Mouse (Mus musculus) forelimb bud, embryonic 11.5 days (tissue): ENCODE results near the gene Tbc1d10a.
A peak's percentile ranks its signal among the peaks of the same experiment; 100 is the strongest.

ENCODE experiments used
- DNase-seq: peaks from one replicate; pipeline ENCODE4 v3.0.0-alpha.2; 2012; ENCODE audit warnings: low read depth, low spot score

The Tbc1d10a gene

DNA sequence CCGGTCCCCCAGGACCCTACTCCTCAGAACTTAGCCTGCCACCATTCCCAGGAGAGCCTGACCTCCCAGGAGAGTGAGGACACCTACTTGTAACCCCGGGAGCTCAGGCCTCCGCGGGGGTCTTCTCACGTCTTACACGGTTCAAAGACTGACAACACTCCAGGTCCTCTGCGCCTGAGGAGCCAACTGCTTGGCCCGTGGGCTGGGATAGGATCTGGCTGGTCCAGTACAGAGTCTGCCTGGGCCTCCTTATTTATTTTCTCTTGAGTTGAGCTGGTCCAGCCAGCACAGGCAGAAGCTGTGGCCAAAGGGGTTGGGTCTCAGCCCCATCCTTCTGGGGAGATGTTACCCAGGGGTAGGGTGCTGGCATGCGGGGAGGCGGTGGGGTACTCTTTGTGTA lies 28.5 kb downstream of the Tbc1d10a start:
- DNase-seq = no peak

DNA sequence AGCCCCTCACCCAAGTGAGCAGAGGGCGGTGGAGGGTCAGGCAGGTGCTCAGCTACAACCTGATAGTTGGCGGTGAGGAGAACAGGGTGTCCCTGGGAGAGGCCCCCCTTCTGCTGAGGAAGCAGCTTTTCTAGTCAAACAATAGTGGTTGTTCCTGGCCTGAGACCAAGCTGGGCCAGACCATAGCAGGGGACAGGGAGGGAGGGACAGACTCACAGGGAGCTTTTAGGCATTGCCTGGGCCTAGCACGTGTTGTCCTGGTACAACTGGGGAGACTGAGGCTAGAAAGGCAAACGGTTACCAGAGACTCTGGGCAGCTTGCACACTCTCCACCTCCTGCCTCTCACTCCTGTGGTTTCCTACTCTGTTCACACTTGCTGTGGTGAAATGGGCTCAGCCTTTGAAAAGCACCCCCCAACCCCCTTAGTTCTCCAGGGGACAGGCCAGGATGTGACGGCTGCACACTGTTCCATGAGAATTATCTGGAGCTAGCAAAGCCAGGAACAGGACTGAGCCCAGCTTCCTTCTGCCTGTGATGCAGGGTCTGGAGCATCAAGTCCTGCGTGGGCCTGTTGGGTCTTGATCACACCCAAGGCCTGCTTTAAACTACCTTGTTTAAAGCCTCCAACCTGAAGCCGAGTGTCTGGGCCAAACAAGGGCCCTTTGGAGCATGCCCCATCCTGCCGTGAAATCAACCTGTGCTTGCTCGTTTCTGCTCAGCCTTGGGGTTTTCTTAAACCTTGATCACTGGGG lies 29.8 kb downstream of the Tbc1d10a start:
- no peak for DNase-seq

GRCm38 (mm10) chr11:4217914-4218629 lies 31.5 kb downstream of the Tbc1d10a start, which contains the start of gene Castor1:
Gene Castor1 (plus strand): TSS chr11:4218225.
- peak; percentile 64 for DNase-seq

DNA sequence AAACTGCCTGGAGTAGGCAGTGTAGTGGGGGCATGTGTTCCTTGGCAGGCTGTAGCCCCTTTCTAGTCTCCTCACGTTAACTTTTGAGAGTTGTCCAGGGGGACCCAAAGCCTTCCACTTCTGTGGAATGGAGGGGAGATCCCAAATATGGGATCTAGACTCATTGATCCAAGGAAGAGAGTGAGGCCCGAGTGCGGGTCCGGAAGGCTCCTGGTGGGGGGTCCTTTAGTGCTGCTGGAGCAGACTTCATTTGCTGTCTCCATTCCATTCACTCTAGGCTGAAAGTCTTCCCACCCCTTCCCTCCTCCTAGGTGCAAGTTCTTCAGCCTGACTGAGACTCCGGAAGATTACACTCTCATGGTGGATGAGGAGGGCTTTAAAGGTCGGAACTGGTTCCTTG lies 32.0 kb downstream of the Tbc1d10a start:
- no peak for DNase-seq

GRCm38 (mm10) chr11:4219317-4219751 lies 32.7 kb downstream of the Tbc1d10a start:
- DNase-seq = peak; percentile 53

DNA sequence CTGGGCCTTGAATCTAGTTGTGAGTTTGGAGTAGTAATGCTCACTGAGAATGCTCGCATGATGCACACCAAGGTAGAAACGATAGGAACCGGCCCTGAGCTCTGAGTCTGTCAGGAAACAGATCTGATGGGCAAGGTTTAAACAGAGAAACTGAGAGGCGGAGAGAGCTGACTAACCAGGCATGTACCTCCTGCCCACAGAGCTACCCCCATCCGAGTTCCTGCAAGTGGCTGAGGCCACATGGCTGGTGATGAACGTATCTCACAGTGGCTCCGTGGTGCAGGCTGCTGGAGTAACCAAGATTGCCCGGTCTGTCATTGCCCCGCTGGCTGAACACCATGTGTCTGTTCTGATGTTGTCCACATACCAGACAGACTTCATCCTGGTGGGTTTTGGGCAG lies 33.3 kb downstream of the Tbc1d10a start:
- no peak for DNase-seq

GRCm38 (mm10) chr11:4220443-4221400 lies 34.1 kb downstream of the Tbc1d10a start:
- DNase-seq = peak; percentile 53

DNA sequence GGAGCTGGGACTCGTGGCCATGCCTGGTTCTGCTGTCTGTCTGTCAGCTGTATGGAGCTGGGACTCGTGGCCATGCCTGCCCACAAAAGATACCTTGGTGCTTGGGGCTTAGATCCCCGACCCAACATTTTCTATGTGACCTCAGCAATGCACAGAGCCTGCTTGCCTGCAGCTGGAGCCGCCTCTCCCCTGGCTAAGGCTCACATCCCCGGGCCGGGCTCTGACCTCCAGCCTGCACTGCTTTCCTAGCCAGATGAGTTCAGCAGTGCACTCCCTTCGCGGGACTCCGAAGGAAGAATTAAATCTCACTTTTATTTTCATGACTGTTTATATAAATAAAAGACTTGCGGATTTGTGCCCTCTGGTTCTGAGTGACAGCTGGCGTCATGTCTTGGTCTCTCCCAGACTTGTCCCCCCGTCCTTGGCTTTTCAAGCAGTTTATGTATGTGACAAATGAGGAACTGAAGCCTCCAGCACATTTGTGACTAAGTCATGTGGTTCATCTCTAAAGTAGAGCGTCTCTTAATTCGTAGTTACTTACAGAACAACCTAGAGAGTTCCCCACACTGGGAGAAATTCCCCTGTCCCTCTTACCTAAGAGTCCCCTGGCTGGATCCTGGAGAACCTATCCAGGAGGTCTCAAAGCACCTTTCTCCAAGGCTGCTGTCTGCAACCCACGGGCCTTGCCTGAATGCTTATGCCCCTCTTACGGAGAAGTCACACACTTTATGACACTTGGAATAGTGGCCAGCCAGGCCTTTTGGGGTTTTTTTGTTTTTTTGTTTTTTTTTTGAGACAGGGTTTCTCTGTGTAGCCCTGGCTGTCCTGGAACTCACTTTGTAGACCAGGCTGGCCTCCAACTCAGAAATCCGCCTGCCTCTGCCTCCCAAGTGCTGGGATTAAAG lies 35.7 kb downstream of the Tbc1d10a start:
- DNase-seq = no peak

GRCm38 (mm10) chr11:4223393-4224188 lies 37.0 kb downstream of the Tbc1d10a start:
- DNase-seq = no peak

DNA sequence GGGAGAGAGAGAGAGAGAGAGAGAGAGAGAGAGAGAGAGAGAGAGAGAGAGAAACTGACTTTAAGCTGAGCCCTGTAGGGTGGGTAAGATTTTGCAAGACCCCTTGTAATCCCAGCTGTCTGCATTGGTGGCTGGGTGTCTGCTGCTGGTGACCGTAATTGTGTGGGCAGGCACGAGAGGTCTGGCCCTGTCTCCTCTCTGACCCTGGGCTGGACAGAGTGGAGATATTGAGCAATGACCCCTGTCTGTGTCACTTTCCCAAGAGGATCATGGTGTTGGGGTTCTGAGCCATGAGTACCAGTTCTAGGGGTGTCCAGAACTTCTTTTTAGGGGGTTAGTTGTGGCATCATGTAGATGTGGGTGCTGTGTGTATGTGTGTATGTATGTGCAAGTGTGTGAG lies 37.6 kb downstream of the Tbc1d10a start:
- no peak for DNase-seq

GRCm38 (mm10) chr11:4226569-4227325 lies 40.2 kb downstream of the Tbc1d10a start:
- DNase-seq = no peak

- no peak for DNase-seq
Observed at GRCm38 (mm10) chr11:4228463-4228862, 41.9 kb downstream of the Tbc1d10a start.

DNA sequence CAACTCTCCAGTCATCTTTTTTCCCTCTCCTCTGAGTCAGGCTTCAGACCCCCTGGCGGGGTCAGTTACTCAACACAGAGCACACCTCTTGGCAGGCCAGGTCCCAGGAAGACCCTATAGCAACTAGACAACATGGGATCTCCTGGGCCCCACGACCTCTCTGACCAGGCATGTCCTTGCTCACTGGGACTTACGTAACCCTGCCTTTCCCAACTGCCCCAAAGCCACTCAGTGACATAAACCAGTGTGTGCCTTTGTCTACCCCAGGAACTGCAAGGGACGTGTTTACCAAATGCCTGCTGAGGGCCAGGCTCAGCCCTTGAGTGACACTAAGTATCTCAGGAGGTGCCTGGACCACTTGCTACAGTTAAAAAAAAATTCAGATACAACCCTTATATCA lies 43.3 kb downstream of the Tbc1d10a start:
- DNase-seq = no peak

GRCm38 (mm10) chr11:4231435-4231834 lies 44.8 kb downstream of the Tbc1d10a start:
- DNase-seq = no peak

GRCm38 (mm10) chr11:4232644-4233043 lies 46.1 kb downstream of the Tbc1d10a start:
- DNase-seq = no peak

- DNase-seq = no peak
Observed at GRCm38 (mm10) chr11:4235052-4235655, 48.6 kb downstream of the Tbc1d10a start.

DNA sequence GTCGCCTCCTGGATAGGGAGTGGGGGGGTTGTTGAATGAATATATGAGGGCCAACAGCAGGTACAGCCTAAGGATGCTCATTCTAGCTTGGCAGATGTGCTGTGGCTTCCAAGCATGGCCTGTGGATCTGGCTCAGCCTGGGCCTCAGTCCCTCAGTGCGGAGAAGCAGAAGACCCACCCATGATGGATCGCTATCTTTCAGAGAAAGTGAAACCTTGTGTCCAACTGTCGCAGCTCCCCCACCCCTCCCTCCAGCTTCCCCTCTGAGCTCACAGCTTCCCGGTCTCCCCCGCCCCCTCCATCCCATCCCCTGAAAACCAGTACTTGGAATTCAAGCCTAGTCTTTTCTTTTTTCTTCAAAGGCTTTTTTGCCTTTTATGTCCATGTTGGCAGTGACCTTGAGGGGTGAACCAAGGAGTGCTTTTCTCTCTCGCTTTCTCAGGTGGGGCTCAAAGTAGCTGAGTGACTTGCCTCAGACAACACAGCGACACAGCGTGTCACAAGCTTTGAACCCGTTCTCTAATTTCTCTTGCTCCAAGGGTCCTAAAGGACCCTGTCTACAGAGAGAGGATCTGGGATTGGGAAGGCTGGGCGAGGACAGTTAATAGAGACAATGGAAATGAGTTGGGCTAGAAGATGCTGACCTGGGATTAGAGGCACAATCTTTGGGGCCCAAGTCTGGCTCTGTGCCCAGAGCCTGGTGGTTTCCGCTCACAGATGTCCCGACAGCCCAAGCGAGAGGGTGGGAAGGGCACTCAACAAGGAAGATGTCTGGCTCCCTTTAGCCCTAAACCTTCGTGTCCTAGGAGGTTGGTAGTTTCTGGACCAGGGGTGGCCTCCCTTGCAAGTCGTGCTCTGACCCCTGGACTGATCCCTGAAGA lies 49.3 kb downstream of the Tbc1d10a start, which contains the start of gene Osm:
TSS of gene Osm (plus strand) at position 756 of the 881 bp plus-strand sequence.
- DNase-seq = no peak
